Mouse (Mus musculus) E14TG2a.4 (cell line): ENCODE results near the gene Mrpl30.
A peak's percentile ranks its signal among the peaks of the same experiment; 100 is the strongest.

Experiments
- H3K27me3 ChIP-seq: 2 replicates; pipeline ENCODE4 v1.6.1; 2014; ENCODE audit warnings: low read length, control low read depth; ENCODE audit not compliant: insufficient read depth
- H3K36me3 ChIP-seq: 2 replicates; pipeline ENCODE4 v1.6.1; 2014; ENCODE audit warnings: low read length, control low read depth; ENCODE audit not compliant: insufficient read depth
- H3K4me1 ChIP-seq: replicated peaks from 2 replicates; pipeline ENCODE4 v1.6.1; 2014; ENCODE audit warnings: low read depth, low read length, control low read depth
- H3K4me3 ChIP-seq: replicated peaks from 2 replicates; pipeline ENCODE4 v1.5.1; 2014; ENCODE audit warnings: mild to moderate bottlenecking, low read length
- H3K9me3 ChIP-seq: 2 replicates; pipeline ENCODE4 v1.6.1; 2014; ENCODE audit warnings: low read length, control low read depth
- CTCF ChIP-seq: conservative IDR thresholded peaks from 2 replicates; pipeline ENCODE4 v1.5.1; 2014; ENCODE audit warnings: low read length
- NANOG ChIP-seq: IDR thresholded peaks from 2 replicates; pipeline ENCODE4 v1.6.1; 2014; ENCODE audit warnings: borderline replicate concordance, low read length, mixed read lengths
- POU5F1 ChIP-seq: IDR thresholded peaks from 2 replicates; pipeline ENCODE4 v1.6.1; 2014; ENCODE audit warnings: low read length, borderline replicate concordance

The Mrpl30 gene

DNA sequence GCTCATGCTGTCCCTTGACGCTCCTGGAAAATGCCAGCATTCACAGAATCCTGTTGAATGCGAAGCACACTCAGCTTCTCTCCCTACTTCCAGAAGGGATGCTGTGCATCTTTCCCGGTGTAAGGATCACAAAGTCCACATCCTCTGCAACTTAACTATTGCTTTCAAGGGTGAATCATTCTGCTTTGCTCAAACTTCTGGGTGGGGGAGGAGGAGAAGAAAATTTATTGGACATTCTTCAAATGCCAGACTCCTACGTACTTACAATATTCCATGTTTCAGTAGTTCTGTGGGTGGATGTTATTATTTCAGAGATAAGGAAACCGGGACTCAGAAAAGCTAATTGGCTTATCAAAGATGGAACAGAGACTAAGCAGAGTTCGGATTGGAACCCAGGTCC lies 27.8 kb downstream of the Mrpl30 start:
- H3K4me1 ChIP-seq, result peaks cover 11% of the 10 kb centered on the region
- no peak overlapping the region for H3K4me3 ChIP-seq
- H3K9me3 ChIP-seq, result no peaks in the 10 kb centered on the region
- peaks cover 55% of the 10 kb centered on the region for H3K27me3 ChIP-seq
- no peaks in the 10 kb centered on the region for H3K36me3 ChIP-seq
- no peak for TF ChIP-seq POU5F1

DNA sequence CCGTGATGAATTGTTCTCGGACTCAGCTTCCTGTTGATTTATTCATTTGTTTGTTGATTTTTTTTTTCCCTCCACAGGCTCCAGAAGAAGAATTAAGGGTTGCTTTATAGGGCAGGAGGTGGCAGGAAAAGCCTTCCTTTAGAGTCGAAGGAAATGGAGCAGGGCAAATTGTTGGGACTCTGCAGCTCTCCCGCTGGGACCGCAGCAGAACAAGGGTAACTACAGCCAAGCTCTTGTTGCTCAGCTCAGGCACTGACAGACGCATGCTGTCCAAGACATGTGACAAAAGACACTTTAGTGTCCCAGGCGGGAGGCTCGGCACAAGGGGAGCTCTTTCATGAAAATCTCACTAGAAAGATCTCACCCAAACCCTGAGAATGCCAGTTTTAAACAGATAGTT lies 32.3 kb downstream of the Mrpl30 start:
- Histone ChIP-seq H3K4me1 (peaks cover 40% of the 10 kb centered on the region), H3K4me3 (peak overlapping the region; percentile 53), H3K36me3 (no peaks in the 10 kb centered on the region), H3K9me3 (no peaks in the 10 kb centered on the region), H3K27me3 (peaks cover 33% of the 10 kb centered on the region)
- TF ChIP-seq CTCF (no peak), NANOG (no peak), POU5F1 (no peak)

DNA sequence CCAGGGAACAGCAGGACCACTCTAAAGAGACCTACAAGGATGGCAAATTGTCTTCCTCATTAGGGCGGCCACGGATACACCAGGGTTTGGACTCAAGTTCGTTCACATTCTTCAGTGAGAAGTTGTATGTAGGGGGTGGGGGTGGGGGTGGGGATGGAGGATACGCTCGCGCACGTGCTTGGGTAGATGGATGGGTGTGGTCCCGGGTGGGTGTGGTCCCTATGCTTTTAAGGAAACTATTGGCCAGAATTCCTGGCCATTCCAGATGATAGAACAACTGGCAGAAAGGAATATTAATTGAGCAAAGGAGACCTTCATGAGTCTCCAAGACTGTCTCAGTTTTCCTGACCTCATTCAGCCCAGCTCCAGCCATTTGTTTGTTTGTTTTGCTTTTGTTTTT lies 35.7 kb downstream of the Mrpl30 start:
- TF ChIP-seq POU5F1, result no peak
- TF ChIP-seq CTCF, result no peak
- peaks cover 51% of the 10 kb centered on the region for H3K4me1 ChIP-seq
- H3K9me3 ChIP-seq, result no peaks in the 10 kb centered on the region
- H3K36me3 ChIP-seq, result no peaks in the 10 kb centered on the region
- H3K27me3 ChIP-seq, result peaks cover 19% of the 10 kb centered on the region
- H3K4me3 ChIP-seq, result no peak overlapping the region

DNA sequence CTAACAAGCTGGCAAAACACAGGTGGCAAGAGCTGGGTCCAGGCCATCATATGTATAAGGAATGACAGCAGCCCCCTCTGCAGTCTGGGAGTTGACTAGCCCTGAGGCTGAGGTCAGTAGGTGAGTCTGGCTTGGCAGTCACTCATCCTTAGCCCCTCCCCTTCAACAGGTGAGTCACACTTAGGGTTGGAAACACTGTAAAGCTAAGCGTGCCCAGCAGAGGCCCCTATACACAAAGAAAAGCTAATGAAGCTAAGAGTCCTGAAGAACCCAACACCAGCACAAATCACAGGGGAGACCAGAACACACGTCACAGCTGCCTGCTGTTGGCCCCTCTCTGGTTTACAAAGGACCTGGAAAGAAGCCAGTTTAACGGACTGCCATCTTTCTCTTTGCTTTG lies 41.5 kb downstream of the Mrpl30 start:
- TF ChIP-seq POU5F1, result no peak
- peak; percentile 29 for TF ChIP-seq CTCF
- TF ChIP-seq NANOG, result no peak
- Histone ChIP-seq H3K36me3 (no peaks in the 10 kb centered on the region), H3K4me3 (no peak overlapping the region), H3K4me1 (peaks cover 19% of the 10 kb centered on the region), H3K9me3 (0 out of 2 replicates have a peak, but pooled peaks cover 4% of the 10 kb centered on the region), H3K27me3 (no peaks in the 10 kb centered on the region; the same call in 1 of the 2 replicates)
